Mouse (Mus musculus) spleen, adult 12 weeks (tissue): ENCODE data around the gene Eif2b5.

Experiments used
- DNase-seq: peaks from one replicate; pipeline ENCODE4 v3.0.0; 2022; ENCODE audit warnings: low spot score

The Eif2b5 gene

GRCm38 (mm10) chr16:20537071-20537471, 38.5 kb downstream of the Eif2b5 start:
- no peak for DNase-seq

- no peak for DNase-seq
These were observed 39.1 kb downstream of the Eif2b5 start for GRCm38 (mm10) chr16:20537601-20538320.

- DNase-seq: no peak
These were observed 41.0 kb downstream of the Eif2b5 start for GRCm38 (mm10) chr16:20539649-20540048.

GRCm38 (mm10) chr16:20540438-20540837, 41.8 kb downstream of the Eif2b5 start:
- DNase-seq: no peak

- no peak for DNase-seq
These were observed 47.1 kb downstream of the Eif2b5 start for GRCm38 (mm10) chr16:20545696-20546095.

GRCm38 (mm10) chr16:20547423-20547822, 48.8 kb downstream of the Eif2b5 start:
- DNase-seq: no peak

GRCm38 (mm10) chr16:20548096-20548948, 49.7 kb downstream of the Eif2b5 start, which contains the start of gene Abcf3:
Gene Abcf3 (plus strand): TSS chr16:20548577.
- DNase-seq: peak; percentile 93

GRCm38 (mm10) chr16:20549161-20549560, 50.5 kb downstream of the Eif2b5 start:
- DNase-seq: no peak

- DNase-seq: no peak
These were observed 53.1 kb downstream of the Eif2b5 start for GRCm38 (mm10) chr16:20551691-20552090.

- no peak for DNase-seq
These were observed 54.0 kb downstream of the Eif2b5 start for GRCm38 (mm10) chr16:20552594-20552993.

- DNase-seq: no peak
These were observed 56.4 kb downstream of the Eif2b5 start for GRCm38 (mm10) chr16:20555000-20555399.

- no peak for DNase-seq
These were observed 58.8 kb downstream of the Eif2b5 start for GRCm38 (mm10) chr16:20557381-20557780.
